Mouse (Mus musculus) left cerebral cortex, adult 2 months (tissue): Measurements from ENCODE around the gene Plekhd1. TPM values are rescaled to one million over a fixed set of nuclear protein-coding genes. Genes with fewer than 3 reads are reported as not detected.

Experiments used
- DNase-seq, 2 experiments: peaks; one replicate each; pipeline ENCODE4 v3.0.0; 2021 to 2022; ENCODE audit warnings: low spot score in 2 of 2, mixed read lengths in 1 of 2; ENCODE audit errors: extremely low spot score in 1 of 2
- H3K27ac ChIP-seq: fragments of 200-600 bp; 2 replicates; pipeline ENCODE4 v1.8.1; 2022
- H3K4me3 ChIP-seq: fragments of 200-600 bp; 2 replicates; pipeline ENCODE4 v1.8.1; 2022
- CTCF ChIP-seq: fragments of 200-600 bp; IDR thresholded peaks from 2 replicates; pipeline ENCODE4 v1.8.1; 2022; ENCODE audit warnings: antibody characterized with exemption, mild to moderate bottlenecking, moderate library complexity
- intact Hi-C: fragments of 180-260 bp; cut with DNase I; formaldehyde crosslinking; loops from one replicate; pipeline ENCODE4 v1.15.1; 2025
- total RNA-seq, 2 experiments: library from RNA; stranded (reverse); gene quantifications; 2 replicates each; pipeline ENCODE4 v1.2.3; 2021

Gene Plekhd1
- total RNA-seq, 2 experiments from 2014 or later: 2.2 to 2.8 TPM

DNA sequence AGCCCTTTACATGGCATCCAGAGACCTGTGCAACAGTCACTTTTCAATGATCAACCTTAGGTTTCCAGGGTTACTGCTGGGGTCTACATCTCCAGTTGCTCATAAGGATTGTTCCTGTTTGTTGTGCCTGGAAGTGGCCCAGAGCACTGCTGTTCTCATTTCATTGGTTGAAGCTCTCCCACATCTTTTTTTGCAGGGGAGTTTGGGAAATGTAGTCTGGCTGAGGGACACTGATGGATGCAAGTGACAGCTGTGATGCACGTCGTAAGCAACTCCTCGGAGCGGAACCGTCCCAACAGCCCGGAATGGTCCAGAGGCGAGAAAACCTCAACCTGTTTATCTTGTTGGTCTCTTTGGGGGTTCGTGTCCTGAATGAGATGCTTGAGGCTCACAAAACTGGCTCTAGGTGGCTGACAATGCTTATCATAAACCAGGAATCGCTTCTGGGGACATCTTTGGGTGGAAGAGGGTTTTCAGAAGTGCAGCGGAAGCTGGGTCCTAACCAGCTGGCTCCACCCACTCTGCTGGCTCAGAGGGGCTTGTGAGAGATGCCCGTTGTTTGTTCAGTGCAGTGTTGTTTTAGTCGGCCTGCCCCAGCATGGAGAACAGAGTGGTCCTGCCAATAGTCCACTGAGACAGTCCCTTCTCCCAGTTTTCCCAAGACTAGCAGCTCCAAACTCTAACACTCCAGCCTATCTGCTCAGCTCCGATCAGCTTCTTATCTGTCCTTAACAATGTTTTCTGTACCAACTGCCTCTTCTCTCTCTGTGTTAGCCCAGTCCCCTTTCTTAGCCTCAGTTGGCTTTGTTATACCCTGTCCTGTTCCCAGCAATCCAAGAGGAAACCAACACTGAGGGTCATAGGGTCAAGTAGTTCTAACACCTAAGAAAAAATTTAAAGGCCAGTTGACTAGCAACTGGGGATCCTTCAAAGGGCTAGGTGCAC, 42.4 kb downstream of the Plekhd1 start:
- intact Hi-C loops: loop anchor here (1.0 kb wide), 1 partner anchor 26 kb away; the partner anchor contains the start of gene Ccdc177
- Histone ChIP-seq H3K4me3 (no peak overlapping the region), H3K27ac (no peak overlapping the region)
- TF ChIP-seq CTCF: no peak
- no peak for DNase-seq

DNA sequence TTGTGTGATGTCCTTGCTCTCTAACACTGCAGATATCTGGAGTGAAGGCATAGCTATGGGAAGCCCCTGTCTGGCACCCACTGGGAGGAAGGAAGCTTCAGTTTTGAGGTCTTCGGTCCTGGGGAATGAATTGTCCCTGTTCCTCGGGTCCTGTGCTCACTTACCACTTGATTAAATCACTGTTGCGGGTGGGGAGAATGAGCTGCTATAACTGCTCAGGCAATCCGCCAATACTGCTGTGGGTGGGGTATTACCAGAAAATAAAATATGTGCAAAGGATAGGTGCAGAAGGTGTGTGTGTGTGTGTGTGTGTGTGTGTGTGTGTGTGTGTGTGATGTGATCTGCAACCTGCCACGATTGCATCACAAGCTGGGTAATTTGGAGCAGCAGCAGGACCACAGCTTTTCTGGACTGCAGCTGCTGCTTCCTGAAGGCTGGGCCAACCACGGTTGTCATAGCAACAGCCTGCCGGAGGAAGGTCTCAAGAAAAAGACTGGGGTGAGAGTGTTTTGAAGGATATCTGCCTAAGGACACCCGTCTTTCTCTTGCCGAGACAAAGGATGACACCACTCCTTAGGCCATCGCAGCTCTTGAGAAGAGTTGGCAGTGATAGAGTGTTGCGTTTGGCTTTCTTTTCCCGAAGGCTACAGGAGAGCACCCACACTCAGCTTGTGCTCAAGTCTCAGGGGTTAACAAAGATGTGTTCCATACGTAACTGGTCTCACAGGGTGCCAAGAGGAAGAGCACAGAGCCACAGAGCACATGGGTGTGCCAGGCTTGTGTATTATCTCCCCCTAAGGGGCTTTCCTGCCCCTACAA, 44.3 kb downstream of the Plekhd1 start:
- intact Hi-C loops: no loop called here
- Histone ChIP-seq H3K4me3 (no peak overlapping the region), H3K27ac (peak overlapping the region; percentile 81)
- no peak for TF ChIP-seq CTCF
- peak; percentile 59 to 65 for DNase-seq

- no peak for TF ChIP-seq CTCF
- Histone ChIP-seq H3K27ac (peak overlapping the region; percentile 78), H3K4me3 (no peak overlapping the region)
- no peak for DNase-seq
- intact Hi-C loops: no loop called here
Observed at GRCm38 (mm10) chr12:80737283-80737600, 44.9 kb downstream of the Plekhd1 start.

DNA sequence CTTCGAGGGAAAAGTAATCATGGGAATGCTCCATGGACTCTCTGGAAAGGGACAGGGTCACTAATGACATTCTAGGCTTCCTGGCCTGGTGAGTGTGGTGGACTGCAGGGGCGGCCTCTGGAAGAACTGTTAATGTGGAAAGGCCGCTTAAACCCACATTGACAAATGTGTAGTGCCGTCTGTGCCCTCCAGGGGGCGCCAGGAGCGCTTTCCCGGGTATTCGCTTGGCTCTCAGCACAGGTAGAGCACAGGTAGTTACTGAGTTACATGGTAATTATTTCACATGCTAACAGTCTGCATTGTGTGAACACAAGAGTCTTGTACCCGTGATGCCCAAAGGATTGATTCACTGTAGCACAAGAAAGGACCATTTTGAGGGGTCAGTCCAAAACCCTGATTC, 47.1 kb downstream of the Plekhd1 start:
- H3K27ac ChIP-seq: no peak overlapping the region
- intact Hi-C loops: no loop called here
- DNase-seq: no peak
- H3K4me3 ChIP-seq: no peak overlapping the region
- TF ChIP-seq CTCF: peak; percentile 51

DNA sequence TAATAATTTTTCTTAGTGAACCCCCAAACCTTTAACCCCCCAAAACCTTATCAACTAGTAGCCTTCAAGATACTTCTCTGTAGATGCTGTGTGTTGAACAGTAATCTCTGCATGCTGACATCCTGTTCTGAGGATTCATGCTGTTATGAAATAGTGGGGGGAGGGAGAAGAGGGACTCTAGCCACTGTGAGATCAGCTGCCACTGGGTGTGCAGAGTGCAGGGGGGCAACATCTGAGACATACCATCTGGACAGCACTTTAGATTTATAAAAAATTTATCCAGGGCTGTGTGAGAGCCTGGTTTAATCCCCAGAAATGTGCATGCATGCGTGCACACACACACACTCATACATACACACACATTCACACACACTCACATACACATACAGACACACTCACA, 52.2 kb downstream of the Plekhd1 start:
- DNase-seq: no peak
- intact Hi-C loops: no loop called here
- no peak overlapping the region for H3K4me3 ChIP-seq
- TF ChIP-seq CTCF: no peak
- no peak overlapping the region for H3K27ac ChIP-seq

DNA sequence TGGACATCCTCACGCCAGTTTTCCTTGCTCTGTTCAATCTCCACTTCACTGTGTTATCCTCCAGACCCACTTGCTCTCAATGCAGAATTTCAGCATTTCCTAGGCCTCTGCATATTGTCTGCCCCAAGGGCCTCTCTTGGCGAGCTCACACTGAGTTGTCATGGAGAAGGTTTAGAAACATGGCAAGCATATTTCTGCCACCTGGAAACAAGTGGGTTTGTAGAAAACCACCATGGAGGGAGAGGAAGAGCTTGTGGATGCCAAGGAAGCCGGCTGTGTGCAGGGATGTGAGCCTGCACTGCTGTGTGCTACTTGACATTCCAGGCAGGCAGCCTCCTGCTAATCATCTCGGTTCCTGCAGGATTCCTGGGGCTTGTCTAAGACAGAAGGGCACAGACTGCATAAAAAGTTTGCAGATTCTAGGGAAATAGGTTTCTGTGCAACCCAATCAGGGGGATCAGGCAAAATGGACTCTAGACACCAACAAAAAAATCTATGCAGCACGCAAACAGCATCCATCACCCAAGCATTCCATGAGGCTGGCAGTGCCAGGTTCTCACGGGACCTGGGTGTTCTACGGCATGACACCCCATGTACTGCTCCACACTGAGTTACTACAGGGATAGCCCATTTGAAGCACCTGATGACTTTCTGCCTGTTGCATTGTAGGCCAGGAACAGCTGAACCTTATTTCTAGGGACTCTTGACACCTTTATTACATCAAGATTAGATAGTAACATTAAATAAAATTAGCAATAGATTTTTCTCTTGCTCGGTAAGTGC, 53.8 kb downstream of the Plekhd1 start:
- intact Hi-C loops: no loop called here
- no peak for DNase-seq
- Histone ChIP-seq H3K27ac (peak overlapping the region; percentile 17; the same call in 1 of the 2 replicates), H3K4me3 (no peak overlapping the region)
- TF ChIP-seq CTCF: no peak

GRCm38 (mm10) chr12:80751556-80751955, 59.2 kb downstream of the Plekhd1 start:
- intact Hi-C loops: no loop called here
- H3K27ac ChIP-seq: no peak overlapping the region
- no peak for DNase-seq
- no peak overlapping the region for H3K4me3 ChIP-seq
- TF ChIP-seq CTCF: no peak

- no peak for DNase-seq
- no peak for TF ChIP-seq CTCF
- Histone ChIP-seq H3K4me3 (peak overlapping the region; percentile 75), H3K27ac (no peak overlapping the region)
- intact Hi-C loops: no loop called here
Observed at GRCm38 (mm10) chr12:80757751-80758558, 65.6 kb downstream of the Plekhd1 start.

DNA sequence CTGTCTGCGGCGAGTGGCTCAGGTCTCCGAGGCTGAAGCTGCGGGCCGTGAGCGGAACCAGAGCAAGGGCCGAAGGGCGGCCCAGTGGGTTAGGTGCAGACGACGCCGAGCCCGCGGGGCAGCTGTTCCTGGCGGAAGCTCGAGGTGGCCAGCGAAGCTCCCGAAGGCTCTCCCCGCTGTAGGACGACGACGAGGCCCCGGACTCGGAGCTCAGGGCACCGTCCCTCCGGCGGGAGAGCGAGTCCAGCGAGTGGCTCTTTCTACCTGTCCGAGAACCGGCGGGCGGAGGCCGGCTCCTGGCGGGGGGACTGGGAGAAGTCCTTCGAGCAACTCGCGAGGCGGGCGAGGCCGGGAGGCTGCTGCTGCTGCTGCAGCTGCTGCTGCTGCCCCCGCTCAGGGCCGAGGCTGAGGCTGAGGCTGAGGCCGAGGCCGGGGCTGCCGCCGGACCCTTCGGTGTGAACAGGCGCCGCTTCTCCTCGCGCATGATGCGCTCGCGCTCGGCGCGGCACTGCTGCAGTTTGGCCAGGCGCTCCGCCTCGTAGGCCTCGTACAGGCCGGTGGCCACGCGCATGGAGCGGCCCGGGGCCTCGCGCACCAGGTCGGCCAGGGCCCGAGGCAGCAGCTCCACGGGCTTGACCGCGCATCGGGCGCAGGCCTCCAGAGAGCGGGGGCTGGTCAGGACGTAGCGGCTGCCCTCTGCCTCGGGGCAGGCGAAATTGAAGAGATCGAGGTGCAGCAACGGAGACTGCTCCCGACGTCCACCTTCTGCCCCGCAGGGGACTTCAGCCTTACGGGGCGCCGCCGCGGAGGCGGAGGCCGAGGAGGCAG, 66.4 kb downstream of the Plekhd1 start:
- DNase-seq: no peak
- Histone ChIP-seq H3K27ac (peak overlapping the region; percentile 94), H3K4me3 (peak overlapping the region; percentile 75)
- no peak for TF ChIP-seq CTCF
- intact Hi-C loops: no loop called here

DNA sequence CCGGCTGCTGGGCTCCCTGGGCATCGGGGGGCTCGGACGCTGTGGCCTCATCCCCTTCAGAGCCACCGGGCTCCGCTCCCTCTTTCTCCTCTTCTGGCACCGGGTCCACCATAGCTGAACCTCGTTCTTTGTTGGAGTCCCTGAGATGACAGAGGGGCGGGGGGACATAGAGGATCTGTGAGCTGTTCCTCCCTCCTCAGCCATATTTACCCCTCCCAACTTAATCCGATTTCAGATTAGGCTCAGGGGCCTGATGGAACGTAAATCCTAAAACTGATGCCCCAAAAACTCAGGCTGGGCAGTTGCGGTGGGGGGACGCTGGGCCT, 67.0 kb downstream of the Plekhd1 start:
- Histone ChIP-seq H3K4me3 (peak overlapping the region; percentile 75), H3K27ac (peak overlapping the region; percentile 94)
- no peak for TF ChIP-seq CTCF
- no peak for DNase-seq
- intact Hi-C loops: no loop called here
